Mouse (Mus musculus) 3T3-L1 (cell line): ENCODE measurements around the gene Cryz.

Source experiments
- DNase-seq: peaks from one replicate; pipeline ENCODE4 v3.0.0-alpha.2; 2015; ENCODE audit warnings: low read depth, low spot score

Cryz gene

GRCm38 (mm10) chr3:154596488-154596933 is at the start of gene Cryz:
Gene Cryz (plus strand): TSS chr3:154596711.
- DNase-seq: peak; percentile 95

GRCm38 (mm10) chr3:154547549-154548426 is 48.7 kb upstream of the Cryz start:
- no peak for DNase-seq

- no peak for DNase-seq
Observed at GRCm38 (mm10) chr3:154548868-154549301, 47.6 kb upstream of the Cryz start.

GRCm38 (mm10) chr3:154550326-154551034 is 46.0 kb upstream of the Cryz start:
- DNase-seq: no peak

- no peak for DNase-seq
Observed at GRCm38 (mm10) chr3:154551035-154551411, 45.5 kb upstream of the Cryz start.

GRCm38 (mm10) chr3:154562192-154562591 is 34.3 kb upstream of the Cryz start:
- DNase-seq: no peak

- no peak for DNase-seq
Observed at GRCm38 (mm10) chr3:154565437-154565836, 31.1 kb upstream of the Cryz start.

- DNase-seq: no peak
Observed at GRCm38 (mm10) chr3:154570029-154570575, 26.4 kb upstream of the Cryz start.

GRCm38 (mm10) chr3:154570786-154571185 is 25.7 kb upstream of the Cryz start:
- DNase-seq: peak; percentile 17

- DNase-seq: peak; percentile 83
Observed at GRCm38 (mm10) chr3:154572341-154572972, 24.1 kb upstream of the Cryz start.

GRCm38 (mm10) chr3:154573666-154574065 is 22.8 kb upstream of the Cryz start:
- DNase-seq: peak; percentile 51

- no peak for DNase-seq
Observed at GRCm38 (mm10) chr3:154577895-154578294, 18.6 kb upstream of the Cryz start.

- DNase-seq: no peak
Observed at GRCm38 (mm10) chr3:154584351-154584750, 12.2 kb upstream of the Cryz start.

- DNase-seq: no peak
Observed at GRCm38 (mm10) chr3:154590971-154591370, 5.5 kb upstream of the Cryz start.

- no peak for DNase-seq
Observed at GRCm38 (mm10) chr3:154591621-154592020, 4.9 kb upstream of the Cryz start.

- no peak for DNase-seq
Observed at GRCm38 (mm10) chr3:154593596-154593995, 2.9 kb upstream of the Cryz start.

- DNase-seq: no peak
Observed at GRCm38 (mm10) chr3:154594156-154594555, 2.4 kb upstream of the Cryz start.

- DNase-seq: peak; percentile 95
Observed at GRCm38 (mm10) chr3:154596934-154597554, 533 bp downstream of the Cryz start, which contains the start of gene Tyw3. Gene Tyw3 (minus strand): TSS chr3:154597104.

GRCm38 (mm10) chr3:154597561-154597960 is 1.1 kb downstream of the Cryz start:
- DNase-seq: peak; percentile 27

GRCm38 (mm10) chr3:154602141-154602540 is 5.6 kb downstream of the Cryz start:
- no peak for DNase-seq

GRCm38 (mm10) chr3:154604871-154605270 is 8.4 kb downstream of the Cryz start:
- DNase-seq: no peak
